Mouse (Mus musculus) midbrain, embryonic 10.5 days (tissue): ENCODE data around the gene Tmem104. TPM values are rescaled to one million over a fixed set of nuclear protein-coding genes. Genes with fewer than 3 reads are reported as not detected.
A peak's percentile ranks its signal among the peaks of the same experiment; 100 is the strongest.

Source experiments
- DNase-seq: peaks from one replicate; pipeline ENCODE4 v3.0.0-alpha.2; 2017; ENCODE audit warnings: low spot score
- H3K27ac ChIP-seq: fragments of 300-500 bp; sonication (generic); replicated peaks from 2 replicates; pipeline ENCODE4 v1.5.1; 2016; ENCODE audit warnings: mild to moderate bottlenecking
- H3K27me3 ChIP-seq: fragments of 300-500 bp; sonication (generic); 2 replicates; pipeline ENCODE4 v1.6.1; 2016; ENCODE audit warnings: low read depth, mild to moderate bottlenecking; ENCODE audit not compliant: poor library complexity, severe bottlenecking
- H3K36me3 ChIP-seq: fragments of 300-500 bp; sonication (generic); 2 replicates; pipeline ENCODE4 v1.6.1; 2016; ENCODE audit warnings: mild to moderate bottlenecking, moderate library complexity
- H3K4me1 ChIP-seq: fragments of 300-500 bp; sonication (generic); 2 replicates; pipeline ENCODE4 v1.6.1; 2016
- H3K4me3 ChIP-seq: fragments of 300-500 bp; sonication (generic); 2 replicates; pipeline ENCODE4 v1.5.1; 2016; ENCODE audit warnings: mild to moderate bottlenecking, moderate library complexity
- H3K9me3 ChIP-seq: fragments of 300-500 bp; sonication (generic); replicated peaks from 2 replicates; pipeline ENCODE4 v1.6.1; 2016; ENCODE audit warnings: mild to moderate bottlenecking
- WGBS: fragments of 180-500 bp; shearing (Covaris S2); methylation state at CpG from one replicate; pipeline ENCODE4 v1.1.7; 2016; 5-methylcytosine and 5-hydroxymethylcytosine counted together
- polyA plus RNA-seq: library from polyadenylated mRNA; unstranded; fragments of >200 nt; fragmentation: Nextera tagmentation; extraction: Ambion mirVana; gene quantifications from 2 replicates; pipeline ENCODE4 v1.2.1, GENCODE M21; 2016

The Tmem104 gene
- polyA plus RNA-seq, 1 experiment from 2014 or later: 7.1 TPM

GRCm38 (mm10) chr11:115275954-115276353 lies 88.7 kb downstream of the Tmem104 start:
- H3K9me3 ChIP-seq: no peaks in the 10 kb centered on the region
- WGBS: 73% methylated on average over 3 of the region's 3 CpGs
- H3K4me1 ChIP-seq: peaks cover 41% of the 10 kb centered on the region
- H3K36me3 ChIP-seq: peaks cover 6% of the 10 kb centered on the region; the same call in 1 of the 2 replicates
- peaks cover 5% of the 10 kb centered on the region; the same call in 1 of the 2 replicates for H3K27me3 ChIP-seq
- no peak for DNase-seq
- peak overlapping the region; percentile 65 for H3K4me3 ChIP-seq
- H3K27ac ChIP-seq: peak overlapping the region; percentile 88; the same call in 1 of the 2 replicates

DNA sequence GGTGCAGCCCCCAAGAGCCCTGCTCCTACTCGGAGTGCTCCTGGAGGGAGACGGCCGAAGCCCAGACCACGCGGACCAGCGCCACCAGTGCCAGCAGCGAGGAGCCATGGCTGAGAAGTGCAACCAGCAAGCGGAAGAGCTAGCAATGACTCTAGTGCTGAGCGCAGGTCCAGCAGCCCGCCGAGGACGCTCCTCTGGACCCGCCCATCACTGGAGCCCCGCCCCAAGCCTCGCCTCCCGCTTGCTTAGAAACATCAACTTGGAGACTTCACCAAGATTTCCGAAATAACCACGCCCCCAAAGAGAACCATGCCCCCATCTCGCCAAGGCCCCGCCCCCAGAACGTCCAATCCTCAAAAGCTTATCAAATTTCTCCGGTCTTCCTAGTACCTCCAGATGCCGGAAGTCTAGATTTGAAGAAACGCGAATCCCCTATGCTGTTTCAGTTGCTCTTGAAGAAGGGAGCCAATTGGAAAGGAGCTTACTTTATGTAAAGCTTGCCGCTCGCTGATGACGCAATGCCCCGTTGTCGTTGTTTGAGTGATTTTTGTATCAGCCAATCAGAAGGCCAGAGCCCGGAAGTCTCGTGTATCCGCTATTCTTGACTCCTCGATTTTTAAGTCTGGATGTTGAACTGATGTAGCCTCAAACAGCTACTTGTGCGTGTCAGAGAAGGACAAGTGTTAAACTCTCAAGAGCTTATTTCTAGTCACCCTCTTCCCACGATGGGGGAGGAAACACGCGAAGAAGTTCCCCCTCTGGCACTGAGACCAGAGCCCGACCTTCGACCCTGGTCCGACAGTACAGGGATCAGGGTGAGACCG lies 89.7 kb downstream of the Tmem104 start, which contains the start of gene Fdxr:
Gene Fdxr (minus strand): TSS at position 271 of the 824 bp plus-strand sequence.
- Histone ChIP-seq H3K36me3 (no peaks in the 10 kb centered on the region), H3K27ac (peak within 1 kb of the TSS; percentile 88), H3K9me3 (no peaks in the 10 kb centered on the region), H3K4me1 (peaks cover 41% of the 10 kb centered on the region), H3K27me3 (no peaks in the 10 kb centered on the region), H3K4me3 (peak within 1 kb of the TSS; percentile 65)
- under 1% methylated on average over 42 of the region's 42 CpGs for WGBS
- DNase-seq: peak; percentile 98

DNA sequence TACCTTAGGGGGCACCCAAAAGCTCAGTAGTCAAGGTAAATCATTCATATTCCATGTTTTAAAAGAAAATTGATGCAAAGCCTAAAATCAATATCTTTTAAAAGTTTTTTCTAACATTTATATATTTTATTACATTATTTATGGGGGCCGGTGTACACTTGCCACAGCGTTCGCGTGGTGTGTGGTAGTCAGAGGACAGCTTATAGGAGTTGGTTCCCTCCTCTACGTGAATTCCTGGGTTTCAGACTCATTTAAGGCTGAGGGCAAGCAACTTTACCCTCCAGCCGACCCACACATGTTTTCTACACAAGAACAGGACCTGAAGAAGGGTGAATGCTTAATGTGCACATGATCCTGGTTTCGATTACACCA lies 90.3 kb downstream of the Tmem104 start:
- Histone ChIP-seq H3K27me3 (no peaks in the 10 kb centered on the region), H3K27ac (peak overlapping the region; percentile 88), H3K9me3 (no peaks in the 10 kb centered on the region), H3K36me3 (no peaks in the 10 kb centered on the region), H3K4me3 (peak overlapping the region; percentile 65), H3K4me1 (peaks cover 44% of the 10 kb centered on the region)
- DNase-seq: no peak
- WGBS: 26% methylated on average over 7 of the region's 7 CpGs

DNA sequence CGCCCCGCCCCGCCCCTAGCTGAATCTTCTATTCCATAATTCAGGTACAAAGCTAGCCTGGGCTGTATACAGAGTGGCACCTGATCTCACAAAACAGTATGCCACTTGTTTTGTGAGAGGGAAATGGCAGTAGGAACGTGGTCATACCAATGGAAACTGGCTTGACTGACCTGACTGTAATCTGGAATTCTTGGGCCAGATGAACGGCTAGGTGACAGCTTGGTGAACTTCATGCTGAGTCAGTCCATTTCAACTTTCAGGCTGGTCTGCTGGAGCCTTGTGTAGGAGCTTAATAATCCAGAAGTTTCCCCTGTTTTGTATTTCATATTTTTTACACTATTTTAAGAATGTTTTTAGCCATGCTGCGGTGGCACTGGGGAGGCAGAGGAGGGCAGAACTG lies 90.9 kb downstream of the Tmem104 start:
- Histone ChIP-seq H3K4me3 (peak overlapping the region; percentile 65), H3K9me3 (no peaks in the 10 kb centered on the region), H3K27me3 (no peaks in the 10 kb centered on the region), H3K4me1 (peaks cover 39% of the 10 kb centered on the region), H3K27ac (no peak overlapping the region), H3K36me3 (no peaks in the 10 kb centered on the region)
- DNase-seq: no peak
- 72% methylated on average over 6 of the region's 6 CpGs for WGBS

GRCm38 (mm10) chr11:115279726-115280125 lies 92.4 kb downstream of the Tmem104 start:
- Histone ChIP-seq H3K27ac (no peak overlapping the region), H3K27me3 (no peaks in the 10 kb centered on the region), H3K4me3 (no peak overlapping the region), H3K36me3 (no peaks in the 10 kb centered on the region), H3K4me1 (peaks cover 31% of the 10 kb centered on the region), H3K9me3 (no peaks in the 10 kb centered on the region)
- no peak for DNase-seq
- WGBS: 65% methylated on average over 1 of the region's 1 CpGs

GRCm38 (mm10) chr11:115282295-115282694 lies 95.0 kb downstream of the Tmem104 start:
- Histone ChIP-seq H3K4me1 (peaks cover 11% of the 10 kb centered on the region), H3K27ac (no peak overlapping the region), H3K9me3 (no peaks in the 10 kb centered on the region), H3K36me3 (no peaks in the 10 kb centered on the region), H3K4me3 (no peak overlapping the region), H3K27me3 (no peaks in the 10 kb centered on the region)
- 82% methylated on average over 8 of the region's 8 CpGs for WGBS
- no peak for DNase-seq

DNA sequence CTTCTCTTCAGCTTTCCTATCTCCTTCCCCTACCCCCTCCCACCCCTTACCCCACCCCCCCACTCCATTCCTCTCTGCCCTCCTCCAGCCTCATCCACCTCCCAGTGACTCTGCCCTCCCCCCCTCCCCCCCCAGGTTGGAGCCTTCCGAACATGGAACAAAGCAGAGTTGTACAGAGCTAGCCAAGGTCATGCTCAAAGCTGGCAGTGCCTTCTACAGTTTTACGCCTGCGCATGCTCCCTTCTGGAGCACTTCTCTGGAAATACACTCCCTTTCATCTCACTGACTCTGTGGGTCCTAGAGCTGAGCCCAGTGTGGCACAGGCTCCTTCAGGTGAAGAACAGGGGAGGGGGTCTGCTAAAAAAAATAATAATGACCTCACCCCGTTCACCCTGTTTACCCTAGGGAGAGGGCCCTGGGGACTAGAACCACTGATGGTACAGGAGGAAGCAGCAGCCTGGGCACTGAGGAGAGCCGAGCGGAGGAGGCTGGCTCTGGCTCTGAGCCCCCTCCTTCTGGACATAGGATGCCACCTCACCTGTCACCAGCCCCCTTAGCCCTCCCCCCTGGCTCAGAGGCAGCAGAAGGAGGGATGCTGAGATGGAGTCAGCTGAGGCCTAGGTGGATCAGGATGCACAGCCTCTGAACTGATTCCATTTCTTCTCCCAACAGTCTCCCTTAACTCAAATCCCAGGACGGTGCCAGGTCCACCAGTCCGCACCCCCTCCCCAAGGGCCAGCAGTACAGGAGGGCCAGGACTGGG lies 95.6 kb downstream of the Tmem104 start:
- H3K27ac ChIP-seq: no peak overlapping the region
- H3K4me3 ChIP-seq: no peak overlapping the region

DNA sequence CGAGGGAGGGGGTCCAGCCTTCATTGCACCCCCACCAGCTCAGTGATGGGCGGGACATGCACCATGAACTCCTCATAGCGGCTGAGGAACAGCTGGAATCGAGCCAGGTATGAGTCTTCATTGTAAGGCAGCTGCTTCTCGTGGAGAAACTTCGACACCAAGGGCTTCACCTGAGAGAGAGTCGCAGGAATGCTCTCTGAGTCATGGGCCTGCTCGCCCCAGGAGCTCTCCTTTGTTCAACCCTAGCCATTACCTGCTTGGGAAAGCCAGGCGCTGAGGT lies 96.1 kb downstream of the Tmem104 start:
- H3K4me3 ChIP-seq: no peak overlapping the region
- H3K36me3 ChIP-seq: no peaks in the 10 kb centered on the region
- WGBS: 78% methylated on average over 9 of the region's 9 CpGs
- H3K27ac ChIP-seq: no peak overlapping the region
- no peak for DNase-seq
- no peaks in the 10 kb centered on the region for H3K9me3 ChIP-seq
- 0 out of 2 replicates have a peak, but pooled peaks cover 3% of the 10 kb centered on the region for H3K4me1 ChIP-seq
- no peaks in the 10 kb centered on the region for H3K27me3 ChIP-seq

More for the DNA sequence above, 95.6 kb downstream of the Tmem104 start:
- Histone ChIP-seq H3K9me3 (no peaks in the 10 kb centered on the region), H3K36me3 (no peaks in the 10 kb centered on the region), H3K4me1 (peaks cover 7% of the 10 kb centered on the region), H3K27me3 (no peaks in the 10 kb centered on the region)
- no peak for DNase-seq
- 83% methylated on average over 8 of the region's 8 CpGs for WGBS

GRCm38 (mm10) chr11:115283891-115284620 lies 96.8 kb downstream of the Tmem104 start:
- no peaks in the 10 kb centered on the region for H3K9me3 ChIP-seq
- DNase-seq: no peak
- H3K4me1 ChIP-seq: 0 out of 2 replicates have a peak, but pooled peaks cover 3% of the 10 kb centered on the region
- whole genome bisulfite sequencing: 92% methylated on average over 12 of the region's 12 CpGs
- H3K27me3 ChIP-seq: no peaks in the 10 kb centered on the region
- H3K36me3 ChIP-seq: no peaks in the 10 kb centered on the region
- no peak overlapping the region for H3K27ac ChIP-seq
- H3K4me3 ChIP-seq: no peak overlapping the region

DNA sequence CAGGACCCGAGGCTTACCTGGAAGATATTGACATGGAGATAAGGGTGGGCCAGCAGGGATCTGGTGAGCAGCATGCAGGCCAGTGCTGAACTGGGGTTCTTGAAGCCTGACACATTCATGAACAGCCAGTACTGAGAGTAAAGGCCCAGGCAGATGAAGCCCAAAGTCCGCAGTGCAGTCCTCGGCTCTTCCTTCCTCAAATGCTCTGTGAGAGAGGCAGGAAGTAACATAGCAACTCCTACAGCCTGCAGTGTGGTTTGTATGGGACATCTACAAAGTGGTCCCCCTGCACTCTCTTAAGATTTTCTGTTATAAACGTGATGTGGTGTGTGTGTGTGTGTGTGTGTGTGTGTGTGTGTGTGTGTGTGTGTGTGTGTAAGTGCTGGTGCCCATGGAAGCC lies 98.0 kb downstream of the Tmem104 start:
- Histone ChIP-seq H3K9me3 (no peaks in the 10 kb centered on the region), H3K4me3 (no peak overlapping the region), H3K27ac (no peak overlapping the region), H3K27me3 (no peaks in the 10 kb centered on the region), H3K36me3 (no peaks in the 10 kb centered on the region), H3K4me1 (0 out of 2 replicates have a peak, but pooled peaks cover 3% of the 10 kb centered on the region)
- WGBS: 71% methylated on average over 4 of the region's 4 CpGs
- DNase-seq: no peak

- Histone ChIP-seq H3K36me3 (no peaks in the 10 kb centered on the region), H3K4me1 (0 out of 2 replicates have a peak, but pooled peaks cover 3% of the 10 kb centered on the region), H3K9me3 (no peaks in the 10 kb centered on the region), H3K27ac (no peak overlapping the region), H3K4me3 (no peak overlapping the region), H3K27me3 (no peaks in the 10 kb centered on the region)
- no peak for DNase-seq
- 81% methylated on average over 19 of the region's 19 CpGs for WGBS
Observed at GRCm38 (mm10) chr11:115286201-115286993, 99.1 kb downstream of the Tmem104 start.

- DNase-seq: no peak
- no peaks in the 10 kb centered on the region for H3K36me3 ChIP-seq
- 89% methylated on average over 5 of the region's 5 CpGs for WGBS
- H3K4me3 ChIP-seq: no peak overlapping the region
- no peak overlapping the region for H3K27ac ChIP-seq
- H3K27me3 ChIP-seq: no peaks in the 10 kb centered on the region
- H3K9me3 ChIP-seq: no peaks in the 10 kb centered on the region
- peaks cover 9% of the 10 kb centered on the region for H3K4me1 ChIP-seq
Observed at GRCm38 (mm10) chr11:115287386-115287785, 100.1 kb downstream of the Tmem104 start.
